Mouse (Mus musculus) T-helper 17 cell (primary cell): Measurements from ENCODE around the gene Usp42.

Experiments
- in situ Hi-C, 2 experiments: fragments of 300-600 bp; cut with MboI, MseI; formaldehyde crosslinking; loops; 1 replicate in 1 of 2; 2 replicates in 1 of 2; pipeline ENCODE4 v1.15.1; 2025; ENCODE audit warnings: high pct_unique_total_duplicates in 2 of 2

Usp42 gene

GRCm38 (mm10) chr5:143696323-143696722 is 35.8 kb downstream of the Usp42 start:
- in situ Hi-C loops, result no loop called here

GRCm38 (mm10) chr5:143690926-143691325 is 41.2 kb downstream of the Usp42 start:
- in situ Hi-C loops, result loop anchor here in 1 of 2 experiments (5.0 kb wide), 1 partner anchor 109 kb away; no protein-coding TSS in a partner anchor

GRCm38 (mm10) chr5:143690392-143690791 is 41.7 kb downstream of the Usp42 start:
- in situ Hi-C loops, result loop anchor here in 1 of 2 experiments (5.0 kb wide), 1 partner anchor 108 kb away; no protein-coding TSS in a partner anchor

GRCm38 (mm10) chr5:143687589-143687988 is 44.5 kb downstream of the Usp42 start:
- in situ Hi-C loops, result no loop called here

- in situ Hi-C loops, result no loop called here
Observed at GRCm38 (mm10) chr5:143686456-143686855, 45.6 kb downstream of the Usp42 start.

GRCm38 (mm10) chr5:143684911-143685390 is 47.1 kb downstream of the Usp42 start:
- in situ Hi-C loops, result no loop called here

GRCm38 (mm10) chr5:143683696-143684095 is 48.4 kb downstream of the Usp42 start:
- in situ Hi-C loops, result no loop called here

GRCm38 (mm10) chr5:143679654-143680053 is 52.4 kb downstream of the Usp42 start:
- in situ Hi-C loops, result no loop called here

GRCm38 (mm10) chr5:143678634-143679271 is 53.3 kb downstream of the Usp42 start:
- in situ Hi-C loops, result no loop called here

GRCm38 (mm10) chr5:143677363-143677762 is 54.7 kb downstream of the Usp42 start:
- in situ Hi-C loops, result no loop called here

- in situ Hi-C loops, result no loop called here
Observed at GRCm38 (mm10) chr5:143676218-143676985, 55.7 kb downstream of the Usp42 start.

GRCm38 (mm10) chr5:143674576-143674975 is 57.5 kb downstream of the Usp42 start:
- in situ Hi-C loops, result no loop called here

GRCm38 (mm10) chr5:143670740-143671415 is 61.2 kb downstream of the Usp42 start:
- in situ Hi-C loops, result no loop called here

- in situ Hi-C loops, result loop anchor here in 1 of 2 experiments (10.0 kb wide), 1 partner anchor 1515 kb away; no protein-coding TSS in a partner anchor
Observed at GRCm38 (mm10) chr5:143669839-143670238, 62.2 kb downstream of the Usp42 start.

GRCm38 (mm10) chr5:143669393-143669792 is 62.7 kb downstream of the Usp42 start:
- in situ Hi-C loops, result loop anchor here in 1 of 2 experiments (10.0 kb wide), 1 partner anchor 1515 kb away; no protein-coding TSS in a partner anchor

- in situ Hi-C loops, result loop anchor here in 1 of 2 experiments (10.0 kb wide), 1 partner anchor 1516 kb away; no protein-coding TSS in a partner anchor
Observed at GRCm38 (mm10) chr5:143668884-143669283, 63.2 kb downstream of the Usp42 start.

GRCm38 (mm10) chr5:143666015-143666414 is 66.1 kb downstream of the Usp42 start:
- in situ Hi-C loops, result loop anchor here in 1 of 2 experiments (10.0 kb wide), 1 partner anchor 1519 kb away; no protein-coding TSS in a partner anchor

GRCm38 (mm10) chr5:143665561-143665960 is 66.5 kb downstream of the Usp42 start:
- in situ Hi-C loops, result loop anchor here in 1 of 2 experiments (10.0 kb wide), 1 partner anchor 1519 kb away; no protein-coding TSS in a partner anchor

GRCm38 (mm10) chr5:143663074-143663687 is 68.9 kb downstream of the Usp42 start:
- in situ Hi-C loops, result loop anchor here in 1 of 2 experiments (10.0 kb wide), 1 partner anchor 1522 kb away; no protein-coding TSS in a partner anchor
